Mouse (Mus musculus) cerebellum, adult 2 months (tissue): ENCODE results near the gene Esrrb.

ENCODE experiments used
- CTCF ChIP-seq: fragments of 200-500 bp; IDR thresholded peaks from 2 replicates; pipeline ENCODE4 v1.5.1; 2011; ENCODE audit warnings: low read depth, mild to moderate bottlenecking, control low read depth, low read length, moderate library complexity, borderline replicate concordance; ENCODE audit not compliant: insufficient read depth
- POLR2A ChIP-seq: fragments of 200-500 bp; IDR thresholded peaks from 2 replicates; pipeline ENCODE4 v1.6.1; 2011; ENCODE audit warnings: low read length, control low read depth, borderline replicate concordance; ENCODE audit not compliant: insufficient read depth

DNA sequence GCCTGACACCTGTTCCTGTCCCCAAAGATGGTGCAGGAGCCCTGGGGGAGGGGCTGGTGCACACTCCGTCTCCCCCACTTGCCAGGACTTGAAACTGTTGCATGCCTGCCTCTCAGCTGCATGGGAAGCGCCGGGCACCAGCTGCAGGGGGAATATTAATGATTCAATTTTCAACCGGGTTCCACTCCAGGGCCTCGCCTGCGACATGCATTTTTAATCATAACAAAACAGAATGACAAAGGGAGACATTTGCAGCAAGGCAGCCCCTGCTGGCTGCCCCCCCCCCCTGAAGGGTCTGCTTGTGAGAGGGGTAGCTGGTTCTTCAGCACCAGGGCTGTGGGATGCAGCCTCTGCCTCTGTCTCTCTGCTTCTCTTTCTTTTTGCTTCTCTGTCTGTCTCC lies 22.9 kb downstream of the Esrrb start:
- no peak for TF ChIP-seq CTCF
- TF ChIP-seq POLR2A: no peak
